Mouse (Mus musculus): ENCODE data around the gene Gnai2. TPM values are rescaled to one million over a fixed set of nuclear protein-coding genes. Genes with fewer than 3 reads are reported as not detected.

Gene Gnai2
- polyA plus RNA-seq, 1 experiment from 2014 or later = 457 TPM

- Histone ChIP-seq H3K4me3 (ENCODE audit: low read length) (no peak overlapping the region), H3K36me3 (ENCODE audit: control insufficient read depth, insufficient read depth, low read length) (no peaks in the 10 kb centered on the region), H3K27me3 (ENCODE audit: control insufficient read depth, insufficient read depth, low read depth, low read length) (no peaks in the 10 kb centered on the region), H3K27ac (ENCODE audit: low read length) (no peak overlapping the region), H3K4me2 (ENCODE audit: low read depth, low read length) (no peak overlapping the region), H3K4me1 (replicated peaks; ENCODE audit: control insufficient read depth, insufficient read depth, low read length) (peaks cover 8% of the 10 kb centered on the region), H3K9me3 (ENCODE audit: control insufficient read depth, low read length) (no peaks in the 10 kb centered on the region), H3K9ac (ENCODE audit: low read length) (no peak overlapping the region)
- 61% methylated on average over 7 of the region's 7 CpGs for WGBS
- ATAC-seq (ENCODE audit: low read depth) = no peak
These were observed 15.1 kb upstream of the Gnai2 start for GRCm38 (mm10) chr9:107650225-107650624.

DNA sequence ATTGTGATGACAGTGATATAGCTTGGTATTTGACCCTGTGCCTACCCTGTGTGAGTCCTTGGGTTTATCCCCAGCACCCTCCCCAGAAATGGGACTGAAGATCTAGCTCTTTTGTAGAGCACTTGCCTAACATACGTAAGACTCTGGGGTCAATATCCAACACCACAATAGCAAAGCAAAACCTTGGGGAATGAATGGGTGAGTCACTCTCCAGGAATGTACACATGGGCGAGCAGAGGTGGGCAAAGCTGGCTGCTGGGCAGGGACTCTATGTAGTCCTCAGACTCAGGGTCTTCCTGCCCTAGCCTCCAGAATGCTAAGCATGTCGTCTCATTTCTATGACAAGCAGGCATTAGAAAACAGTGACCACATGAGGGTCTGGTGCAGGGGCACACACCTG is 13.6 kb upstream of the Gnai2 start:
- Histone ChIP-seq H3K4me1 (replicated peaks; ENCODE audit: control insufficient read depth, insufficient read depth, low read length) (peaks cover 14% of the 10 kb centered on the region), H3K36me3 (ENCODE audit: control insufficient read depth, insufficient read depth, low read length) (no peaks in the 10 kb centered on the region), H3K27ac (ENCODE audit: low read length) (no peak overlapping the region), H3K9me3 (ENCODE audit: control insufficient read depth, low read length) (no peaks in the 10 kb centered on the region), H3K4me2 (ENCODE audit: low read depth, low read length) (no peak overlapping the region), H3K9ac (ENCODE audit: low read length) (no peak overlapping the region), H3K4me3 (ENCODE audit: low read length) (no peak overlapping the region), H3K27me3 (ENCODE audit: control insufficient read depth, insufficient read depth, low read depth, low read length) (no peaks in the 10 kb centered on the region)
- no peak for ATAC-seq (ENCODE audit: low read depth)
- WGBS = 46% methylated on average over 3 of the region's 3 CpGs

- H3K9me3 ChIP-seq (ENCODE audit: control insufficient read depth, low read length) = no peaks in the 10 kb centered on the region
- 72% methylated on average over 6 of the region's 6 CpGs for WGBS
- no peak for ATAC-seq (ENCODE audit: low read depth)
These were observed 11.8 kb upstream of the Gnai2 start for GRCm38 (mm10) chr9:107646975-107647374.

GRCm38 (mm10) chr9:107645577-107645976 is 10.4 kb upstream of the Gnai2 start:
- no peaks in the 10 kb centered on the region for H3K27me3 ChIP-seq (ENCODE audit: control insufficient read depth, insufficient read depth, low read depth, low read length)
- ATAC-seq (ENCODE audit: low read depth) = peak; percentile 73

More at GRCm38 (mm10) chr9:107646975-107647374, 11.8 kb upstream of the Gnai2 start:
- Histone ChIP-seq H3K27ac (ENCODE audit: low read length) (no peak overlapping the region), H3K27me3 (ENCODE audit: control insufficient read depth, insufficient read depth, low read depth, low read length) (no peaks in the 10 kb centered on the region), H3K9ac (ENCODE audit: low read length) (no peak overlapping the region), H3K4me3 (ENCODE audit: low read length) (no peak overlapping the region), H3K4me1 (replicated peaks; ENCODE audit: control insufficient read depth, insufficient read depth, low read length) (peaks cover 14% of the 10 kb centered on the region), H3K4me2 (ENCODE audit: low read depth, low read length) (no peak overlapping the region), H3K36me3 (ENCODE audit: control insufficient read depth, insufficient read depth, low read length) (no peaks in the 10 kb centered on the region)

GRCm38 (mm10) chr9:107645153-107645510 is 10.0 kb upstream of the Gnai2 start:
- Histone ChIP-seq H3K4me3 (ENCODE audit: low read length) (peak overlapping the region; percentile 44), H3K9ac (ENCODE audit: low read length) (peak overlapping the region; percentile 62), H3K4me2 (ENCODE audit: low read depth, low read length) (peak overlapping the region; percentile 61), H3K36me3 (ENCODE audit: control insufficient read depth, insufficient read depth, low read length) (no peaks in the 10 kb centered on the region), H3K9me3 (ENCODE audit: control insufficient read depth, low read length) (no peaks in the 10 kb centered on the region), H3K27ac (ENCODE audit: low read length) (no peak overlapping the region), H3K4me1 (replicated peaks; ENCODE audit: control insufficient read depth, insufficient read depth, low read length) (peaks cover 14% of the 10 kb centered on the region), H3K27me3 (ENCODE audit: control insufficient read depth, insufficient read depth, low read depth, low read length) (no peaks in the 10 kb centered on the region)
- ATAC-seq (ENCODE audit: low read depth) = 0 out of 2 replicates have a peak, but pooled peaks have one; percentile 13
- 35% methylated on average over 7 of the region's 7 CpGs for WGBS

More at GRCm38 (mm10) chr9:107645577-107645976, 10.4 kb upstream of the Gnai2 start:
- 14% methylated on average over 5 of the region's 5 CpGs for WGBS
- H3K4me2 ChIP-seq (ENCODE audit: low read depth, low read length) = no peak overlapping the region
- no peaks in the 10 kb centered on the region for H3K36me3 ChIP-seq (ENCODE audit: control insufficient read depth, insufficient read depth, low read length)
- no peak overlapping the region for H3K27ac ChIP-seq (ENCODE audit: low read length)
- no peaks in the 10 kb centered on the region for H3K9me3 ChIP-seq (ENCODE audit: control insufficient read depth, low read length)
- peaks cover 14% of the 10 kb centered on the region for H3K4me1 ChIP-seq (replicated peaks; ENCODE audit: control insufficient read depth, insufficient read depth, low read length)
- H3K4me3 ChIP-seq (ENCODE audit: low read length) = no peak overlapping the region
- H3K9ac ChIP-seq (ENCODE audit: low read length) = no peak overlapping the region

- Histone ChIP-seq H3K4me1 (replicated peaks; ENCODE audit: control insufficient read depth, insufficient read depth, low read length) (peaks cover 13% of the 10 kb centered on the region), H3K9ac (ENCODE audit: low read length) (peak overlapping the region; percentile 65), H3K27ac (ENCODE audit: low read length) (no peak overlapping the region; the same call in 1 of the 2 replicates), H3K4me2 (ENCODE audit: low read depth, low read length) (peak overlapping the region; percentile 61), H3K9me3 (ENCODE audit: control insufficient read depth, low read length) (no peaks in the 10 kb centered on the region), H3K36me3 (ENCODE audit: control insufficient read depth, insufficient read depth, low read length) (no peaks in the 10 kb centered on the region), H3K27me3 (ENCODE audit: control insufficient read depth, insufficient read depth, low read depth, low read length) (no peaks in the 10 kb centered on the region), H3K4me3 (ENCODE audit: low read length) (peak overlapping the region; percentile 44)
- peak; percentile 90 for ATAC-seq (ENCODE audit: low read depth)
- WGBS = 4% methylated on average over 35 of the region's 35 CpGs
These were observed 9.5 kb upstream of the Gnai2 start for GRCm38 (mm10) chr9:107644495-107645152.

DNA sequence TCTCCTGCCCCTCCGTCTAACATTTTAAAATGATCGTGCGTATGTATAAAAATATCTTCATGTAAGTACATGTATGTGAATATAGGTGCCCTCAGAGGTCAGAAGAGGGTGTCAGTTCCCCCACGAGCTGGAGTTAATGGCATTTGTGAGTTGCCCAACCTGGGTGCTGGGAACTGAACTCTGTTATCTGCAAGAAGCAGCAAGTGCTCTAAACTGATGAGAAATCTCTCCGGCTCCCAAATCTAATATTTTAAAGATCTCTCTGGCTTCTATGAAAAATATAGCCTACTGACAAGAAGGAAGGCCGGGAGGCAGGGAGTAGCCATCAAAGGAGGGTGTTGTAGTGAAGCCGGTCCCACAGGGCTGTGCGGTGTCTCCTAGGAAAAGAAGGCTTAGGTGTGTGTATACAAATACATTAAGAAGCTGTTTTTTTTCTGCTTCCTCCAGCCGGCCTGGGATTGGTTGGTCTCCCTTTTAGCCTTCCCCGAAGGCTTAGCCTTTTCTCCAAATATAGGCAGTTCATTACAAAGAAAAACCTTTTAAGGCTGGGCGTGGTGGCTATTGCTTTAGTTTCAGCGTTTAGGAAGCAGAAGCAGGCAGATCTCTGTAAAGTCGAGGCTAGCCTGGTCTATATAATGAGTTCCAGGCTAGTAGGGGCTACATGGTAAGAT is 8.5 kb upstream of the Gnai2 start:
- Histone ChIP-seq H3K36me3 (ENCODE audit: control insufficient read depth, insufficient read depth, low read length) (no peaks in the 10 kb centered on the region), H3K27ac (ENCODE audit: low read length) (no peak overlapping the region), H3K4me3 (ENCODE audit: low read length) (no peak overlapping the region), H3K27me3 (ENCODE audit: control insufficient read depth, insufficient read depth, low read depth, low read length) (no peaks in the 10 kb centered on the region), H3K9me3 (ENCODE audit: control insufficient read depth, low read length) (no peaks in the 10 kb centered on the region), H3K9ac (ENCODE audit: low read length) (no peak overlapping the region), H3K4me2 (ENCODE audit: low read depth, low read length) (peak overlapping the region; percentile 61; the same call in 1 of the 2 replicates), H3K4me1 (replicated peaks; ENCODE audit: control insufficient read depth, insufficient read depth, low read length) (peaks cover 8% of the 10 kb centered on the region; the same call in 1 of the 2 replicates)
- WGBS = 88% methylated on average over 13 of the region's 13 CpGs
- ATAC-seq (ENCODE audit: low read depth) = no peak

GRCm38 (mm10) chr9:107641666-107642065 is 6.5 kb upstream of the Gnai2 start:
- no peak overlapping the region for H3K27ac ChIP-seq (ENCODE audit: low read length)
- H3K36me3 ChIP-seq (ENCODE audit: control insufficient read depth, insufficient read depth, low read length) = no peaks in the 10 kb centered on the region
- WGBS = 69% methylated on average over 8 of the region's 8 CpGs
- no peaks in the 10 kb centered on the region for H3K27me3 ChIP-seq (ENCODE audit: control insufficient read depth, insufficient read depth, low read depth, low read length)
- H3K4me2 ChIP-seq (ENCODE audit: low read depth, low read length) = no peak overlapping the region
- no peak overlapping the region for H3K9ac ChIP-seq (ENCODE audit: low read length)
- no peaks in the 10 kb centered on the region for H3K9me3 ChIP-seq (ENCODE audit: control insufficient read depth, low read length)
- no peak for ATAC-seq (ENCODE audit: low read depth)
- no peak overlapping the region for H3K4me3 ChIP-seq (ENCODE audit: low read length)
- peaks cover 8% of the 10 kb centered on the region; the same call in 1 of the 2 replicates for H3K4me1 ChIP-seq (replicated peaks; ENCODE audit: control insufficient read depth, insufficient read depth, low read length)

GRCm38 (mm10) chr9:107640257-107640772 is 5.1 kb upstream of the Gnai2 start:
- Histone ChIP-seq H3K9me3 (ENCODE audit: control insufficient read depth, low read length) (no peaks in the 10 kb centered on the region), H3K4me1 (replicated peaks; ENCODE audit: control insufficient read depth, insufficient read depth, low read length) (peaks cover 14% of the 10 kb centered on the region), H3K4me3 (ENCODE audit: low read length) (no peak overlapping the region), H3K27me3 (ENCODE audit: control insufficient read depth, insufficient read depth, low read depth, low read length) (no peaks in the 10 kb centered on the region), H3K36me3 (ENCODE audit: control insufficient read depth, insufficient read depth, low read length) (no peaks in the 10 kb centered on the region), H3K4me2 (ENCODE audit: low read depth, low read length) (no peak overlapping the region), H3K27ac (ENCODE audit: low read length) (no peak overlapping the region), H3K9ac (ENCODE audit: low read length) (no peak overlapping the region)
- ATAC-seq (ENCODE audit: low read depth) = no peak
- WGBS = 31% methylated on average over 8 of the region's 8 CpGs
